Mouse (Mus musculus): ENCODE data around the gene Gm5269. TPM values are rescaled to one million over a fixed set of nuclear protein-coding genes. Genes with fewer than 3 reads are reported as not detected.
A peak's percentile ranks its signal among the peaks of the same experiment; 100 is the strongest.

Gm5269 gene
- polyA plus RNA-seq (2015; fragmentation: Nextera tagmentation; extraction: Ambion mirVana), result not detected in 2 replicates

DNA sequence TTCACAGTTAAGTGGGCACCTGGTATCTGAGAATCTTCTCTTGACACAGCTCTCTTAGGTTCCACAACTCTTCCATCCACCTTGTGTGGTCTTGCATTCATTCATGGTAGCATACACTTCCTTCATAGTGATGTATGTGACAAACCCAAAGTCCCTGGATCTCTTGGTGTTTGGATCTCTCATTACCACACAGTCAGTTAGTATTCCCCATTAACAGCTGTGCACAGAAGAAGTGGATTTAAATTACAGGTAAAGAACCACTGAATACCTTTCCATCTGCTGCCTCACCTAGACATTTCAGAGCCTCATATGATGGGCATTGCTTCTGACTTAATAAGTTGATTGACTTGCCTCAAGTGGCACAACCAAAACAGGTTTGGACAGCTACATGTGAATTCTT is at the start of gene Gm5269:
Gene Gm5269, minus strand, starts transcription at position 101 of the 400 bp plus-strand sequence.
- H3K27me3 ChIP-seq, result no peaks in the 10 kb centered on the region
- H3K4me1 ChIP-seq, result no peaks in the 10 kb centered on the region

DNA sequence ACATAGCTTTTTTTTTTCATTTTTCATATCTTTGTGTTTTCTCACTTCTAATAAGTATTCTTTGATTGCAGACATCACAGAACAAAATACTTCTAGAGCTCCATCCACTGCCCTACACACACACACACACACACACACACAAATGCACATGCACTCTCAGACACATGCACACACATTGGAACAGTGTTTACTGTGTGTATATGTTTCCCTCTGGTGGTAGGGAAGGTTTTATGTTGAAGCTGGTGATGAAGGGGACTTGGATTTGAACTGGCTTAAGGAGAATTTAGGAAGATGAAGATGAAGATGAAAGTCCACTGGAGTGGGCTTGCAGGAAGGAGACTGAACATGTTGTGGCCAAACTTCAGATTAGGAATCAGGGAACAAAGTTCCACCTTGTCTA is 41.1 kb upstream of the Gm5269 start:
- H3K4me3 ChIP-seq (replicated peaks), result no peak overlapping the region
- H3K27me3 ChIP-seq, result 0 out of 2 replicates have a peak, but pooled peaks cover 3% of the 10 kb centered on the region
- no peaks in the 10 kb centered on the region for H3K9me3 ChIP-seq (replicated peaks)
- ATAC-seq (ENCODE audit: insufficient number of reproducible peaks, low FRiP score, low TSS enrichment, low read depth), result no peak
- H3K4me2 ChIP-seq (replicated peaks), result no peak overlapping the region
- no peaks in the 10 kb centered on the region for H3K36me3 ChIP-seq
- H3K27ac ChIP-seq (replicated peaks), result no peak overlapping the region
- H3K9ac ChIP-seq, result no peak overlapping the region
- H3K4me1 ChIP-seq, result peaks cover under 1% of the 10 kb centered on the region

More for the DNA sequence above, at the start of gene Gm5269:
- Histone ChIP-seq H3K4me3 (replicated peaks) (no peak within 1 kb of the TSS), H3K9me3 (replicated peaks) (no peaks in the 10 kb centered on the region), H3K9ac (no peak within 1 kb of the TSS), H3K4me2 (replicated peaks) (no peak within 1 kb of the TSS), H3K36me3 (no peaks in the 10 kb centered on the region), H3K27ac (replicated peaks) (peak within 1 kb of the TSS; percentile 56; the same call in 1 of the 2 replicates)
- no peak for ATAC-seq (ENCODE audit: insufficient number of reproducible peaks, low FRiP score, low TSS enrichment, low read depth)

DNA sequence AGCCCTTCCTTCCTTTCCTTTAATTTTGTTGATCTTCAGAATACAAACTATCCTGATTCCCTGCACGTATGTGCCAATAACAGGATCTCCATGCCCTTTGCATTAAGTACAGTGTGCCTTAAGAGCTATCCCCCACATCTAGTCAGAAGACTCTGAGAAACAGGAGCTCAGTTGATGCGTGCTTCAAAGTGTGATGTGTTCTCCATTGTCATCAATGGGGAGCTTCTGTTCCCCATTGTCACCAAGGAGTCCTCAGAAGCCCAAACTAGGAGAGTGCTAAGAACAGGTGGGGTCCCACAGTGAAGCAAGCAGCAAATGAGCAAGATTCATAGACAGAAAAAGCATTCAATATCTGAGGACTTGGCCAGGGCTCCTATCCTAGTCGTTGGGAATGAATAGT is 36.8 kb upstream of the Gm5269 start:
- no peaks in the 10 kb centered on the region for H3K36me3 ChIP-seq
- H3K9ac ChIP-seq, result no peak overlapping the region
- no peaks in the 10 kb centered on the region for H3K9me3 ChIP-seq (replicated peaks)
- no peak overlapping the region for H3K4me2 ChIP-seq (replicated peaks)
- WGBS, result 53% methylated on average over 3 of the region's 3 CpGs
- 0 out of 2 replicates have a peak, but pooled peaks cover 3% of the 10 kb centered on the region for H3K27me3 ChIP-seq
- no peak overlapping the region for H3K4me3 ChIP-seq (replicated peaks)
- peaks cover 6% of the 10 kb centered on the region for H3K4me1 ChIP-seq
- no peak overlapping the region for H3K27ac ChIP-seq (replicated peaks)
- ATAC-seq (ENCODE audit: insufficient number of reproducible peaks, low FRiP score, low TSS enrichment, low read depth), result no peak

DNA sequence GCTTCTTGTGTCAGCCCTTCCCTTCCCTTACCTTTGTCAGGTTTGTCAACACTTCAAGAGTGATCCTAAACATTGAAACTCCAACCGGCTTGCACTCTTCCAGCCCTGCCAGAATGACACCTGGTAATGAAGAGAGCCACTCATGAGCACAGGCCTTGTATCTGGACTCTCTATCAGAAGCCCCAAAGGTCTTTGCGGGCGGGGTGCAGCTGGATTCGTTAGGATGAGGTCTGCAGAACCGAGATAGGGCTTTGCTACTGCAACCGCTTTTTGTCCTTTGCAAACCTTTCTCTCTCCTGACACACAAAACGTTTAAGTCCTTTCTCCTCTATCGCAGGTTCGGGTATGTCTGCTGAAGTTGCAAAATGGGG is 36.3 kb upstream of the Gm5269 start, which contains the start of gene Slc40a1:
Gene Slc40a1, minus strand, starts transcription at position 131 of the 371 bp plus-strand sequence.
- Histone ChIP-seq H3K9ac (peak within 1 kb of the TSS; percentile 35), H3K4me3 (replicated peaks) (peak within 1 kb of the TSS; percentile 70), H3K9me3 (replicated peaks) (no peaks in the 10 kb centered on the region), H3K36me3 (no peaks in the 10 kb centered on the region), H3K4me2 (replicated peaks) (peak within 1 kb of the TSS; percentile 91), H3K27me3 (0 out of 2 replicates have a peak, but pooled peaks cover 3% of the 10 kb centered on the region), H3K27ac (replicated peaks) (no peak within 1 kb of the TSS), H3K4me1 (peaks cover 6% of the 10 kb centered on the region)
- 18% methylated on average over 9 of the region's 9 CpGs for WGBS
- ATAC-seq (ENCODE audit: insufficient number of reproducible peaks, low FRiP score, low TSS enrichment, low read depth), result no peak

DNA sequence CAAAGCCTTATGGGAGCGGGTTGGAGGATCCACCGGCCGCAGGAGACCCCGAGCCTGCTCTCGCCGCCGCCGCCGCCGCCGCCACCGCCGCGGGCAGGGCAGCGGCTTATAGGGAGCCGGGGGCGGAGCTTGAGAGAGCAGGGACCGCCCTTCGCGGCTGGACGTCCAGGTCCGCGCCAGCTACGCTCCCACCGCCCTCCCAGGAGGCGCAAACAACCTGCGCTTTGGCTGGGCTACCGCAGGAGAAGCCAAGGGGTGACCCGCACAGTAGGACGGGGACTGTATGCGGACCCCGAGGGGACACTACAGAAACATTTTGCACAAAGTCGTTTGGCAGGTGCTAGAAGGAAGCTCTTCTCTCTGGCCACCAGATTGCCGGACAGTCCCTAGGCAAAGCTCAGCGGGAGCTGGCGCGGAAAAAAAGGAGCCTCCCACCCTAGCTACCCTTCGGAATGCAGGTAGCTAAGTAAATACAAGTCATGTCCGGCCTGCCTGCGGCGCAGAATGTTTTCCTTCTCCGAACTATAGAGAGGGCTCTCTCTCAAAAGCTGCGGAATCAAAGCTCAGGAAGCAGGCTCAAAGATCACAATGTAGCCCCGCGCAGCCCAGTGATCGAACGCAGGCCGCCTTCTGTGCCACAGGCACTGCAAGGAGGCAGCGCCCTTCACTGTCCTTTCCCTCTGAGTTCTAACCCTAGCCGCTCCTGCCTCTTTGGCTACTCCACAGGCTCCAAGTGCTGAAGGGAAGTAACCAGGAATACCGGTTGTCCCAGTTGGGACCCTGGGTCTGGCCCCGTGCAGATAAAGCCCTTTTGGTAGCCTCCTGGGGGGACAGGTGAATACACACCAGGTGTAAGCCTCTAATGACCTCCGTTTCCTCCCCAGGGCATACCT is 35.7 kb upstream of the Gm5269 start:
- Histone ChIP-seq H3K9me3 (replicated peaks) (no peaks in the 10 kb centered on the region), H3K4me3 (replicated peaks) (peak overlapping the region; percentile 70), H3K27me3 (0 out of 2 replicates have a peak, but pooled peaks cover 3% of the 10 kb centered on the region), H3K36me3 (no peaks in the 10 kb centered on the region), H3K27ac (replicated peaks) (no peak overlapping the region), H3K4me2 (replicated peaks) (peak overlapping the region; percentile 91), H3K9ac (peak overlapping the region; percentile 35), H3K4me1 (peaks cover 6% of the 10 kb centered on the region)
- WGBS, result 1% methylated on average over 53 of the region's 53 CpGs
- ATAC-seq (ENCODE audit: insufficient number of reproducible peaks, low FRiP score, low TSS enrichment, low read depth), result peak; percentile 91

DNA sequence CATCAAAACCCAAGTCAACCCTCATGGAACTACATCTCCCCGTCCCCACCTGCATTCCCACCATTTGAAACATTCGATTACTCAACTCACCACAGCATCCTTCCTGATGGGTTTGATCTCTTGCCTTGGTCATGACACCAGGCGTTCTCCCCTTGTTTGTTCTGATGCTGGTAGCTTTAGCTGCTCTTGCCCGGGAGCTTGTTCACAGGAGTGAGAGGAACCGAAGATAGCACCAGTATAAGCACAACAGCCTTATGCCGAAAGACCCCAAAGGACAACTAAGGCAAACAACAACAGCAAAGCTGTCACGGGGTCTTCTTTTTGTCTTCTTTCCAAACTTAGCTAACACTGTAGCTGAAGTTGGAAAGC is 35.0 kb upstream of the Gm5269 start:
- 9% methylated on average over 7 of the region's 7 CpGs for WGBS
- H3K9ac ChIP-seq, result peak overlapping the region; percentile 35; the same call in 1 of the 2 replicates
- peak overlapping the region; percentile 70 for H3K4me3 ChIP-seq (replicated peaks)
- H3K36me3 ChIP-seq, result no peaks in the 10 kb centered on the region
- H3K4me1 ChIP-seq, result peaks cover 6% of the 10 kb centered on the region
- no peak overlapping the region for H3K27ac ChIP-seq (replicated peaks)
- peak overlapping the region; percentile 91 for H3K4me2 ChIP-seq (replicated peaks)
- ATAC-seq (ENCODE audit: insufficient number of reproducible peaks, low FRiP score, low TSS enrichment, low read depth), result 0 out of 2 replicates have a peak, but pooled peaks have one; percentile 29
- H3K9me3 ChIP-seq (replicated peaks), result no peaks in the 10 kb centered on the region
- H3K27me3 ChIP-seq, result 0 out of 2 replicates have a peak, but pooled peaks cover 3% of the 10 kb centered on the region

DNA sequence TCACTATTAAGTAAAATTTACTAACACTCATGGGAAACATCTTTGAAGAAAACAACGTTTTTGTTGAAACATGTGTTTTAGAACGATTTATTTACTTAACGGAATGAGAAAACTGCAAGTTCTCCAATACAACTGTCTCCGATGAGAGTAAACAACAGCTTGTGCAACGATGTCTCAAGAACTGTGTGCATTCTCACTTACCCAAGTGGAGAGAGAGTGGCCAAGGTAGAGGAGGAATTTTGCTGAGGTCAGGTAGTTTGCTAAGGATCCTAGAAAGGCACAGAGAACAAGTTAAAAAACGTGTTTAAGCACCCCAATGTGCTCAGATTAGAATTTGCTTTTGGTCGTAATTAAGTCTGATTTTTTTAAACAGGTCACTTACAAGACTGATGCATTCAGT is 34.4 kb upstream of the Gm5269 start:
- Histone ChIP-seq H3K27ac (replicated peaks) (no peak overlapping the region), H3K27me3 (0 out of 2 replicates have a peak, but pooled peaks cover 3% of the 10 kb centered on the region), H3K4me3 (replicated peaks) (peak overlapping the region; percentile 70; the same call in 1 of the 2 replicates), H3K9me3 (replicated peaks) (no peaks in the 10 kb centered on the region), H3K4me2 (replicated peaks) (peak overlapping the region; percentile 91; the same call in 1 of the 2 replicates), H3K9ac (no peak overlapping the region), H3K4me1 (peaks cover 6% of the 10 kb centered on the region), H3K36me3 (no peaks in the 10 kb centered on the region)
- 57% methylated on average over 7 of the region's 7 CpGs for WGBS
- no peak for ATAC-seq (ENCODE audit: insufficient number of reproducible peaks, low FRiP score, low TSS enrichment, low read depth)

DNA sequence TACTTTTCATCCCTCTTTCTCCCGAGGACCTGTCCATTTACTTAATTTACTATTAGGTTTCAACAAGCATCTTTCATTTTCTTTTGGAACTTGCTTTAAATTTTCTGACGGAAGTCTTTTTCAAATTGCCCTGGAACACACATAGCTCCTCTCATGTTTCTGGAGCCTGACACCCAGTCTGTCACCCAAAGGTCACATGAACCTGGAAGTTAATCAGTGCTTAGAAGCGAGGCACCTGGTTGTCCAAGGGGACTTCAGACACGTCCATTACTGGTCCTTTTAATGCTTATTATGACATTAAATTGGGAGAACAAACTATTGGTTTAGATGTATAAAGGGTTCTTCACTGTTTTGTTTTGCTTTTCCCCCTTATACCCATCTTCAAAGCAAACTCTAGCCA is 33.2 kb upstream of the Gm5269 start:
- WGBS, result 59% methylated on average over 4 of the region's 4 CpGs
- H3K4me3 ChIP-seq (replicated peaks), result no peak overlapping the region

DNA sequence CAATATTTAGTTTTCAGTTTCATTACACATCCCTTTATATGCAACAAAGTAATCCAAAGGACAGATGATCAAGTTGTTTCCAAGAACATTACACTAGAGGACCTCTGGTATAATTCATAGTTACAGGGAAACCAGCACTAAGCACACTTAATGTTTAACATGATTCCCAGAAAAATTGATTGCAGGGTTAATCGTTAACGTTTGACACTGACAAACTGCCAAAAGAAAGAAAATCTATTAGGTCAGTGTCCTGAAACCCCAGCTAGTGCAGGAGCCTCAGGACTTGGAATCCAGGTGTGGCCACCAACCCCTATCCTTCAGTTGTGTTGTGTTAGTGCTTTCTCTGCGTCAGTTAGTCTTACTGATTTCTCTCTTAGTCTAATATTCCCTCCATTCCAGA is 30.6 kb upstream of the Gm5269 start:
- H3K27me3 ChIP-seq, result no peaks in the 10 kb centered on the region
- H3K4me1 ChIP-seq, result peaks cover 2% of the 10 kb centered on the region; the same call in 1 of the 2 replicates
- H3K9ac ChIP-seq, result no peak overlapping the region
- H3K27ac ChIP-seq (replicated peaks), result no peak overlapping the region
- no peaks in the 10 kb centered on the region for H3K36me3 ChIP-seq
- H3K9me3 ChIP-seq (replicated peaks), result no peaks in the 10 kb centered on the region
- no peak overlapping the region for H3K4me3 ChIP-seq (replicated peaks)
- no peak overlapping the region for H3K4me2 ChIP-seq (replicated peaks)
- no peak for ATAC-seq (ENCODE audit: insufficient number of reproducible peaks, low FRiP score, low TSS enrichment, low read depth)
- 90% methylated on average over 3 of the region's 3 CpGs for WGBS

More for the DNA sequence above, 33.2 kb upstream of the Gm5269 start:
- H3K27me3 ChIP-seq, result 0 out of 2 replicates have a peak, but pooled peaks cover 3% of the 10 kb centered on the region
- H3K36me3 ChIP-seq, result no peaks in the 10 kb centered on the region
- ATAC-seq (ENCODE audit: insufficient number of reproducible peaks, low FRiP score, low TSS enrichment, low read depth), result no peak
- peaks cover 6% of the 10 kb centered on the region for H3K4me1 ChIP-seq
- no peak overlapping the region for H3K9ac ChIP-seq
- no peak overlapping the region for H3K4me2 ChIP-seq (replicated peaks)
- H3K27ac ChIP-seq (replicated peaks), result no peak overlapping the region
- H3K9me3 ChIP-seq (replicated peaks), result no peaks in the 10 kb centered on the region

DNA sequence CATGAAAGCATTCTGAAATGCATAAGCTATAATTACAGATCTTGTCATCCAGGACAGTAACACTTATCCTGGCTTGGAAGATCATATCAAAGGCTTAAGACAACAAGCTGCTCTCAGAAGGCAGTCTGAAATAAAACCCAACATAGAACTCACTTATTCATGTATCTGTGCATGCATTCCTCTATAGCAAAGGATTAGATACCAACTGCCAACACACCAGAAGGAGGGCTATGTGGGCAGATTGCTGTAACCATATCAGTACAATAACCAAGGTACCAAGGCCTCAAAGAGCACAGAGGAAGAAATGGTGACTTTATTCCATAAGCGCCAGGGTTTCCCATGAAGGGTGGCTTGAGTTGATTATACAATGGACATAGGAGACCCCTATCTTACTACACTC is 29.7 kb upstream of the Gm5269 start:
- Histone ChIP-seq H3K4me2 (replicated peaks) (no peak overlapping the region), H3K36me3 (no peaks in the 10 kb centered on the region), H3K9me3 (replicated peaks) (no peaks in the 10 kb centered on the region), H3K9ac (no peak overlapping the region), H3K27me3 (no peaks in the 10 kb centered on the region), H3K4me3 (replicated peaks) (no peak overlapping the region), H3K27ac (replicated peaks) (no peak overlapping the region), H3K4me1 (no peaks in the 10 kb centered on the region)
- ATAC-seq (ENCODE audit: insufficient number of reproducible peaks, low FRiP score, low TSS enrichment, low read depth), result no peak
- WGBS, result 100% methylated on average over 1 of the region's 1 CpGs

DNA sequence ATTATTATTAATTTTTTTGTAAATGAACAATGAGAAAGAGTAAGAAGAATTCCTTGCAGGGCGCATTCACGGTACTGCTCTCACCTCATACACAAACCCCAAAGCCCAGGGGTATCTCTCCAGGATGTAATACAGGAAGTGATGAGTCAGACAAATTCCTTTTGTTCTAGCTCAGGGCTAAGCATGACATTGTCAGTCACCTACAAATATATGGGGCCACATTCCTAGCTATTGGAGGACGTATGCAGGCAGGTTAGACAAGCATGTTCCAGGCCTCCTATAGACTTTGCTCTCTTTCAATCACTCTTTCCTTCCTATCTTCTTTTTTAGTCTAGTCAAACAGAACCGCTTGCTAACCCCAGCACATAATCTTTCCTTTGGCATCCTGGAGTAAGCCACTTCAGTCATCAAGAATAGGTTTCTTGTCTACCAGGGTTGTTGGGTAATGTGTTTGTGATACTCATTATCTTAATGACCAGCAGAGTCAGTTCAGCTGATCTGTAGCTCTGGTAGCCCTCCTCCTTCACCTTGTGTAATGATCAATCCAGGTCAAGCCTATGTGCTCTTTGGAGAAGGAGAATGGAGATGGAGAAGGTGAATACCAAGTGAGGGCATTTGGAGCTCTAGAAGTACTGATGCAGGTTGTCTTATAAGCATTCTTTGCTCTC is 27.2 kb upstream of the Gm5269 start:
- no peaks in the 10 kb centered on the region for H3K27me3 ChIP-seq
- no peaks in the 10 kb centered on the region for H3K36me3 ChIP-seq
- no peak overlapping the region for H3K4me3 ChIP-seq (replicated peaks)
- no peak overlapping the region for H3K4me2 ChIP-seq (replicated peaks)
- H3K9ac ChIP-seq, result no peak overlapping the region
- H3K27ac ChIP-seq (replicated peaks), result no peak overlapping the region
- no peak for ATAC-seq (ENCODE audit: insufficient number of reproducible peaks, low FRiP score, low TSS enrichment, low read depth)
- H3K4me1 ChIP-seq, result no peaks in the 10 kb centered on the region
- H3K9me3 ChIP-seq (replicated peaks), result no peaks in the 10 kb centered on the region
- 68% methylated on average over 4 of the region's 4 CpGs for WGBS

All from embryonic facial prominence, embryonic 15.5 days (tissue).